Mouse (Mus musculus) heart, embryonic 14.5 days (tissue): ENCODE measurements around the gene Rora. TPM values are rescaled to one million over a fixed set of nuclear protein-coding genes. Genes with fewer than 3 reads are reported as not detected.

ENCODE experiments used
- ATAC-seq: fragments of 200-750 bp; cut with Nextera tagmentation; 2 replicates; pipeline ENCODE4 v1.8.0; 2017; ENCODE audit warnings: low read depth, moderate TSS enrichment; ENCODE audit not compliant: insufficient number of reproducible peaks, insufficient read depth, low FRiP score
- H3K27ac ChIP-seq, 2 experiments: fragments of 200-500 bp in 1 of 2; fragments of 300-500 bp in 1 of 2; sonication (generic) in 1 of 2; replicated peaks in 1 of 2; 2 replicates each; pipeline ENCODE4 v1.5.1; 2012 to 2014; ENCODE audit warnings: low read depth in 2 of 2, low read length in 2 of 2, control low read depth in 1 of 2, mild to moderate bottlenecking in 1 of 2, mixed read lengths in 1 of 2; ENCODE audit not compliant: control insufficient read depth in 1 of 2, insufficient read depth in 1 of 2
- H3K27me3 ChIP-seq: fragments of 300-500 bp; sonication (generic); 2 replicates; pipeline ENCODE4 v1.6.1; 2014; ENCODE audit warnings: mild to moderate bottlenecking, low read length, control low read depth; ENCODE audit not compliant: control insufficient read depth, insufficient read depth
- H3K36me3 ChIP-seq: fragments of 300-500 bp; sonication (generic); 2 replicates; pipeline ENCODE4 v1.6.1; 2014; ENCODE audit warnings: mild to moderate bottlenecking, control low read depth, low read length, mixed read lengths; ENCODE audit not compliant: control insufficient read depth, insufficient read depth
- H3K4me1 ChIP-seq, 2 experiments: fragments of 200-500 bp in 1 of 2; fragments of 300-500 bp in 1 of 2; sonication (generic) in 1 of 2; 2 replicates each; pipeline ENCODE4 v1.6.1; 2012 to 2014; ENCODE audit warnings: low read length in 2 of 2, control low read depth in 1 of 2, mixed read lengths in 1 of 2; ENCODE audit not compliant: control insufficient read depth in 2 of 2, insufficient read depth in 2 of 2
- H3K4me2 ChIP-seq: fragments of 300-500 bp; sonication (generic); 2 replicates; pipeline ENCODE4 v1.6.1; 2014; ENCODE audit warnings: mild to moderate bottlenecking, low read length
- H3K4me3 ChIP-seq, 2 experiments: fragments of 200-500 bp in 1 of 2; fragments of 300-500 bp in 1 of 2; sonication (generic) in 1 of 2; 2 replicates each; pipeline ENCODE4 v1.5.1; 2012 to 2014; ENCODE audit warnings: low read length in 2 of 2, mild to moderate bottlenecking in 2 of 2, control low read depth in 1 of 2, low read depth in 1 of 2, moderate library complexity in 1 of 2; ENCODE audit not compliant: control insufficient read depth in 1 of 2, insufficient read depth in 1 of 2
- H3K9ac ChIP-seq: fragments of 300-500 bp; sonication (generic); 2 replicates; pipeline ENCODE4 v1.6.1; 2014; ENCODE audit warnings: mild to moderate bottlenecking, low read length
- H3K9me3 ChIP-seq: fragments of 300-500 bp; sonication (generic); 2 replicates; pipeline ENCODE4 v1.6.1; 2016; ENCODE audit warnings: low read length, control low read depth; ENCODE audit not compliant: control insufficient read depth
- WGBS: fragments of 180-500 bp; shearing (Covaris S2); extraction: QIAGEN DNeasy Blood & Tissue Kit; methylation state at CpG from one replicate; pipeline ENCODE4 v1.1.7; 2014; 5-methylcytosine and 5-hydroxymethylcytosine counted together
- polyA plus RNA-seq: library from polyadenylated mRNA; unstranded; fragments of >200 nt; fragmentation: Nextera tagmentation; extraction: Ambion mirVana; gene quantifications from 2 replicates; pipeline ENCODE4 v1.2.1, GENCODE M21; 2014

Gene Rora
- polyA plus RNA-seq, 1 experiment from 2014 or later = 6.9 TPM

DNA sequence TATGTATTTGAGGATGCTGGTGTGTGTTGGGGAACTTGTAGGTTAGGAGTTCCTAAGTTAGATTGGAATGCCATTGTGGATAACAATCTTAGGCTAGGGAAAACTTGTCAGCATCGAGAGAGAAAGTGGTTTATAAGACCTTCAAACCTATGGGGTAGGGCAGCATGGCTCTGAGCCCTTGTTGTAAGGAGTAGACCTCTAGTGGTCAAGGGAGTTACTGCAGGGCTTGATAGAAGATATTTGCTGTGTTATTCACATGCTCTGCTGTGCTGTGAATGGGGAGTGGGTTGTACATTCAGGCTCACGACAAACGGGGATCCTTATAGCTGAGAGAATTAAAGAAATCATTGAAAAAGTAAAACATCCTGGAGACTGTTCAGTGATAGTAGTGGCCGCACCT is 35.8 kb downstream of the Rora start:
- H3K4me2 ChIP-seq = no peak overlapping the region

DNA sequence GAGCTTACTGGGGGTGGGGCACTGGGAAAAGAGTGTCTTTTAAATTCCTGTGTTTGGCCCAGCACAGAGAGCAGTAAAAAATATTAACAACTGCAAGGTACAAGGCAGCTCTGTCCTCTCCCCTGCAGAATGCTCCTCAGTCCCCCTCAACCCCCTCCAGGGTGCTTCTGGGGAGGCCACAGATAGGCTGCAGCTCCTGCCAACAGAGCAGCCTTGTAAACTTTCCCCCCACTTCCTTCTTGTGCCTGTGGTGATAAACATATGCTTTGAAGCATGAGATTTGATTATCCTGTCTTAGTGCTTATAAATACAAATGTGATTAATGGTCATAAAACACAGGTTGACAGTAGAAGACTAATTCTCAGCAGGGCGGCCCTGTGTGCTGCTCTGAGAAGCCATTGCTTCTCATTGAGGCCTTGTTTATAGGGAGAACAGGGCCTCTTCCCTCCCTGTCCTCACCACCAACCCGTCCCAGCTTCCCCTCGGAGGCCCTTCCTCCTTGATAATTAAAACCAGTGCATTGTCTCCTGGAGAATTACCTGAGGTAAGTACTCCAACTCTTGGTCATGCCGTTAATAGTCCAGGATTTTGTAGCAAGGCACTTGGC is 41.4 kb downstream of the Rora start:
- Histone ChIP-seq H3K27ac (no peak overlapping the region; a peak in 1 of 4 replicates), H3K4me1 (peaks cover 2 to 13% of the 10 kb centered on the region in 2 experiments), H3K4me3 (no peak overlapping the region), H3K36me3 (no peaks in the 10 kb centered on the region), H3K9me3 (no peaks in the 10 kb centered on the region), H3K9ac (no peak overlapping the region), H3K27me3 (peaks cover 26% of the 10 kb centered on the region), H3K4me2 (no peak overlapping the region)
- no peak for ATAC-seq
- 37% methylated on average over 4 of the region's 4 CpGs for WGBS

More for the DNA sequence above, 35.8 kb downstream of the Rora start:
- H3K27me3 ChIP-seq = peaks cover 20% of the 10 kb centered on the region; the same call in 1 of the 2 replicates
- H3K36me3 ChIP-seq = no peaks in the 10 kb centered on the region
- H3K9ac ChIP-seq = no peak overlapping the region
- H3K4me1 ChIP-seq = 0 out of 4 replicates have a peak, but pooled peaks cover 0 to 5% of the 10 kb centered on the region in 2 experiments
- H3K4me3 ChIP-seq = no peak overlapping the region
- H3K9me3 ChIP-seq = no peaks in the 10 kb centered on the region
- H3K27ac ChIP-seq = no peak overlapping the region
- 37% methylated on average over 4 of the region's 4 CpGs for WGBS
- no peak for ATAC-seq

DNA sequence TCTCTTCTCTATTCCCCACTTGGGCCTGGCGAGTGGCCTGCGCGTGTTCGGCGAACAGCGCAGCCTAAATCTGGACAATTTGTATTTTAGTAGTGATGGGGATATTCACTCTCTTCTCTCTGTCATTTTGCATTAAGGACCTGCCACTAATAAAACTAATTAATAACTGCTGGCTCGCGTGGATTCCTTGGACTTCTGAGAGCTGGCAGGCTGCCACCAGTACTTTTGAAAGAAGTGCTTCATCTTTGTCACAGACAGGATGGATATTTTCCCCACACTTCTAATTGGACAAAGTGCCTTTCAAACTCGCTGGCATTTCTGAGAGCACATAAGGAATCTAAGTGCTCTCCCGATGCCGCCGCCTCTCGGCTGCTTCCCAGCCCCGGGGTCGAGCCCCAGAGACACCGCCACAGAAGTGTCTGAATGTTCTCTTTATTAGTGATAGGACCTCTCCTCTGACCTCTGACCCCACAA is 41.9 kb downstream of the Rora start:
- no peak for ATAC-seq
- Histone ChIP-seq H3K36me3 (no peaks in the 10 kb centered on the region), H3K4me1 (peaks cover 2 to 13% of the 10 kb centered on the region in 2 experiments), H3K27me3 (peaks cover 25% of the 10 kb centered on the region), H3K9ac (no peak overlapping the region), H3K27ac (no peak overlapping the region), H3K9me3 (no peaks in the 10 kb centered on the region), H3K4me2 (no peak overlapping the region), H3K4me3 (no peak overlapping the region)
- WGBS = 40% methylated on average over 16 of the region's 16 CpGs

DNA sequence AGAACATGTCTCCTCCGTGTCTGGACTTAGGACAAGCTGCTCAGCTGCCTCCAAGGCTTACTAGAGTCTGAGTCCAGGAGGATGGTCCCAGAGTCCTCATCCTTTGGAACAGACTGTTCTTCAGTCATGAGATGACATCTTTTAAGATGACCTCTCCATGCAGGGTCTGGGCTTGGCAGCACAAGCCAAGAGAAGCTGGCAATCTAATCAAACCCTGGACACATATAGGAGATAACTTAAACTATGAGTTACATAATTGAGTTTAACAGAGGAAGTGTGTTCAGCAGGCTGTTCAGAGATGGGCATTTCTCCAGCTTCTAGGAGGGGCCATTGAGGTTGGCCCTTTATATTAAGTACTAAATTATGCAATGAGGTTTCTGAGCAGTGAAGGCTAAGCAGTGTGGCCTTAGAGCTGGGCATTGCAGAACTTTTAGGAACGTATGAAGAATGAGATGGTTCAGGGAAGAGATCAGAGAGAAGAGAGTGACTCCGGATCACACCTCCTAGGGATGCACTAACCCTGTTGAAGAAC is 42.9 kb downstream of the Rora start:
- Histone ChIP-seq H3K4me1 (peaks cover 2 to 13% of the 10 kb centered on the region in 2 experiments), H3K27ac (no peak overlapping the region), H3K4me2 (no peak overlapping the region), H3K9ac (no peak overlapping the region), H3K27me3 (peaks cover 27% of the 10 kb centered on the region), H3K4me3 (no peak overlapping the region), H3K9me3 (no peaks in the 10 kb centered on the region), H3K36me3 (no peaks in the 10 kb centered on the region)
- ATAC-seq = no peak
- 89% methylated on average over 3 of the region's 3 CpGs for WGBS

DNA sequence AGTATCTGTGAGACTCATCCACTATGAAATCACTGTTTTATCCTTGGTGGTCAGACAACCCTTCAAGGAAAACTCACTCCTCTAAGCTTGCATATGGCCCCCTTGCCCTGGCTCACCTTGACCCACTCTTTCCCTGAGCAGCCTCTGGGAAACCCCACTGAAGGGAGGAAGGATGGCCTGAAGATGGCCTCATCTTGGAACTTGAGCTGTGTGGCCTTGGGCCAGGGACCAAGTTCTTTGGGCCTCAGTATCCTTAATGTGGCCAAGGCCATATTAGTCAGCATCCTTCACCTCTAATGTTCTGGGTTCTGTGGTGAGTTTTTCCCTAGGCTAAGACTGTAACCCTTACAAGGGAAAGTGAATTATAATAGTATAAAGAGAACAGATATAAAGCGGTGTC is 45.8 kb downstream of the Rora start:
- no peak overlapping the region for H3K4me2 ChIP-seq
- H3K4me1 ChIP-seq = peaks cover 2 to 13% of the 10 kb centered on the region in 2 experiments
- ATAC-seq = no peak
- WGBS = 83% methylated on average over 1 of the region's 1 CpGs
- H3K9me3 ChIP-seq = no peaks in the 10 kb centered on the region
- no peak overlapping the region for H3K4me3 ChIP-seq
- H3K36me3 ChIP-seq = no peaks in the 10 kb centered on the region
- peaks cover 18% of the 10 kb centered on the region for H3K27me3 ChIP-seq
- H3K9ac ChIP-seq = no peak overlapping the region
- no peak overlapping the region for H3K27ac ChIP-seq

DNA sequence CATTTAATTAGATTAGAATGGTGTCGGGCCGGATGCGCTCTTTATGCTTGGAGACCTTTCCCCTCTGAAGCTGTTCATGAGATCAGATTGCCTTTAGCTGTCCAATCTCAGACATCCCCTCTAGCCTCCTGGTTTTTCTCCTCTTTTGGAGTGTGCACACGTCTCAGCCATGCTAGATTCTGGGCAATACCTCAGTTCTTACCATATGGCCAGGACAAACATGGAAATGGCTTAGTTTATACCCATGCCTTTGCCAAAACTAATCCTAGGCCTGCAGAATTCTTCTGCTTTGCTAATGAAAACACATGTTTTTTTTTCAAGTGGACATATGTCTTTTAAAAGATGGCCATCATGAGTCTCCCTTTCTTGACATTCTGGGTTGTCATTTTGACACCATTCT is 46.3 kb downstream of the Rora start:
- H3K27me3 ChIP-seq = peaks cover 18% of the 10 kb centered on the region
- H3K4me3 ChIP-seq = no peak overlapping the region
- no peaks in the 10 kb centered on the region for H3K36me3 ChIP-seq
- no peak overlapping the region for H3K27ac ChIP-seq
- no peak overlapping the region for H3K9ac ChIP-seq
- ATAC-seq = no peak
- no peaks in the 10 kb centered on the region for H3K9me3 ChIP-seq
- H3K4me1 ChIP-seq = peaks cover 2 to 13% of the 10 kb centered on the region in 2 experiments
- 77% methylated on average over 4 of the region's 4 CpGs for WGBS
- no peak overlapping the region for H3K4me2 ChIP-seq

DNA sequence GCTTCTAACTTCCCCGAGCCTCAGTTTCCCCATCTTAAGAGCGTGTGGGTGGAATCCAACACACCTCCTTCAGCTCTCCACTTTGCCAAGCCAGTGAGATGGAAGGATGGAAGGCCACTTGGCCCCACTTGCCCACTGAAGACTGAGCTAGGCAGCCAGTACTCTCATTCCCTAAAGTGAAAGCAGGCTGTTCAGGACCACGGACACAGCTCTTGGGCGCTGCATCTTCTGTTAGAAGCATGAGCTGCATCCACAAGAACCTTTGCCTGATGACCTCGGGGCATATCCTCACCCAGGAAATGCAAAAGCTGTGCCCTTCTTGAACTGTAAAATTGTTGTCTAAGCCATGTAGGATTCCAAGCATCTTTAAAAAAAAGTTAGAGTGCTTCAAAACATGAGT is 54.0 kb downstream of the Rora start:
- H3K27ac ChIP-seq = no peak overlapping the region
- H3K4me3 ChIP-seq = no peak overlapping the region
- no peak for ATAC-seq
- 41% methylated on average over 5 of the region's 5 CpGs for WGBS
- no peak overlapping the region for H3K9ac ChIP-seq
- no peaks in the 10 kb centered on the region; the same call in 1 of the 2 replicates for H3K27me3 ChIP-seq
- H3K9me3 ChIP-seq = no peaks in the 10 kb centered on the region
- H3K4me2 ChIP-seq = no peak overlapping the region
- H3K36me3 ChIP-seq = no peaks in the 10 kb centered on the region
- H3K4me1 ChIP-seq = peaks cover 5 to 11% of the 10 kb centered on the region in 2 experiments; a peak in 2 of 4 replicates
